Mouse (Mus musculus) forebrain, embryonic 15.5 days (tissue): ENCODE measurements at regions not wholly inside any gene's neighbourhood (a gene's known extent, or its start where the extent isn't known, plus 50 kb on each side); places are given as distances from the start of the nearest gene placed in this dataset.

Source experiments
- ATAC-seq: fragments of 200-750 bp; cut with Nextera tagmentation; replicated peaks from 2 replicates; pipeline ENCODE4 v1.8.0; 2017; ENCODE audit warnings: mild to moderate bottlenecking, moderate TSS enrichment, moderate library complexity
- H3K27ac ChIP-seq: fragments of 300-500 bp; sonication (generic); replicated peaks from 2 replicates; pipeline ENCODE4 v1.5.1; 2015; ENCODE audit warnings: mild to moderate bottlenecking, inconsistent platforms
- H3K27me3 ChIP-seq: fragments of 300-500 bp; sonication (generic); 2 replicates; pipeline ENCODE4 v1.6.1; 2015; ENCODE audit warnings: inconsistent platforms
- H3K36me3 ChIP-seq: fragments of 300-500 bp; sonication (generic); 2 replicates; pipeline ENCODE4 v1.6.1; 2015; ENCODE audit warnings: mild to moderate bottlenecking, inconsistent platforms
- H3K4me1 ChIP-seq: fragments of 300-500 bp; sonication (generic); 2 replicates; pipeline ENCODE4 v1.6.1; 2015; ENCODE audit warnings: inconsistent platforms
- H3K4me2 ChIP-seq: fragments of 300-500 bp; sonication (generic); replicated peaks from 2 replicates; pipeline ENCODE4 v1.6.1; 2015; ENCODE audit warnings: mild to moderate bottlenecking, inconsistent platforms
- H3K4me3 ChIP-seq: fragments of 300-500 bp; sonication (generic); 2 replicates; pipeline ENCODE4 v1.5.1; 2015; ENCODE audit warnings: mild to moderate bottlenecking, inconsistent platforms
- H3K9ac ChIP-seq: fragments of 300-500 bp; sonication (generic); replicated peaks from 2 replicates; pipeline ENCODE4 v1.6.1; 2015; ENCODE audit warnings: mild to moderate bottlenecking, inconsistent platforms
- H3K9me3 ChIP-seq: fragments of 300-500 bp; sonication (generic); 2 replicates; pipeline ENCODE4 v1.6.1; 2016; ENCODE audit warnings: inconsistent platforms
- WGBS: fragments of 180-500 bp; shearing (Covaris S2); methylation state at CpG from one replicate; pipeline ENCODE4 v1.1.7; 2015; ENCODE audit warnings: mixed read lengths; 5-methylcytosine and 5-hydroxymethylcytosine counted together

DNA sequence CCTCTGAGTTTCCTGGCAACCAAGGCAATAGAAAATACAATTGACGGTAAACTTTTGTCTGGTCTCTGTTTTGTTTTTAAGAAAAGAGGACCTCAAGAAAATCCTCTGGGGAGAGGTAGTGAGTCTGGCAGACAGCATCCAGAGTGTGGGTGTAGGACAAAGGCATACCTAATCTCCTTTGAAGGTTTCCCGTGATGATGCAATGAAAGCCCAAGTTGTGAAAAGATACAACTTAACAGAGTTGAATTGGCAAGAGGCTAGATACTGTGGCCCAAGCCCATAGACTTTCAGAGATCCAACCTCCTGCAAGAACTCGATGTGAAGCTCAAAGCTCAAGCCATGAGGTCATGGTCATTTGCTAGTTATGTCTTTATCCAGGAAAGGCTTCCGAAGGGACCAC, 526.4 kb upstream of the 3110018I06Rik start:
- no peak for ATAC-seq
- no peak overlapping the region for H3K27ac ChIP-seq
- H3K36me3 ChIP-seq: no peaks in the 10 kb centered on the region
- H3K27me3 ChIP-seq: no peaks in the 10 kb centered on the region
- no peak overlapping the region for H3K4me2 ChIP-seq
- no peaks in the 10 kb centered on the region for H3K9me3 ChIP-seq
- H3K4me1 ChIP-seq: peaks cover 1% of the 10 kb centered on the region
- H3K9ac ChIP-seq: no peak overlapping the region
- no peak overlapping the region for H3K4me3 ChIP-seq
- WGBS: 57% methylated on average over 4 of the region's 4 CpGs

DNA sequence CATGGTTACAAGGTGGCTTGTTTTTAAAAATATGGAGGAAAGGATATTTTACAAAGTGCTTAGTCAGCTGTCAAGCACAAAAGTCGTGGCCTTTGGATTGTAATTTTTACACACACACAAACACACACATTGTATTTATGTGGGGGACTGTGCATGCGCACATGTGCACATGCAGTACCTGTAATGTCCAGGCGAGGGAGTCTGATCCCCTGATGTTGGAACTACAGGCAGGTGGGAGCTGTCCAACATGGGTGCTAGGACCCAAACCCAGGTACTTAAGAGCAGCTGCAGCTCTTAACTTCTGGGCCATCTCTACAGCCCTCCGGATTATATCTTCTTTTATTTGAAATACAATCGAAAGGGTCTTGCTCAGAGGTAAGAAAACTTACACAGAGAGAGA, 524.7 kb upstream of the 3110018I06Rik start:
- no peak overlapping the region for H3K4me2 ChIP-seq
- H3K9me3 ChIP-seq: no peaks in the 10 kb centered on the region
- no peaks in the 10 kb centered on the region for H3K27me3 ChIP-seq
- no peaks in the 10 kb centered on the region for H3K4me1 ChIP-seq
- 69% methylated on average over 5 of the region's 5 CpGs for WGBS
- H3K27ac ChIP-seq: no peak overlapping the region
- no peak overlapping the region for H3K9ac ChIP-seq
- ATAC-seq: no peak
- H3K4me3 ChIP-seq: no peak overlapping the region
- H3K36me3 ChIP-seq: no peaks in the 10 kb centered on the region

DNA sequence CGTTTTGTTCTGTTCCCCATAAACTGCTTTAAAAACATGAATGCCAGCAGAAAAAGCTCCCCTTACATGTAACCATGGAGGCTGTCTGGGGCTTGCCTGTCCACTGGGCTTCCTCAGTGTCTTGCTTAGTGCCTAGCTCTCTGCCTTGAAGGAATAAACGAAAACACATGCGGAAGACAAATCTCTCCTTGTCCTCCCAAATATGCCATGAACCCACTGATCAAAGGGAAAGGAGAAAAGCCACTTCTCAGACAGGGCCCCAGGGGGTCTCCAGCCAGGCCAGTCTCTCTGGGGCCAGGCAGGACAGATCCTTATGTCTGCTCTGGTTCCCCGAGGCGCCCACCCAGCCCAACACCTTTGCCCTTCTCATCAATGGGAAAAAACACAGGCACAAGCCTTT, 518.6 kb upstream of the 3110018I06Rik start:
- no peak overlapping the region for H3K27ac ChIP-seq
- no peak for ATAC-seq
- 59% methylated on average over 5 of the region's 5 CpGs for WGBS

DNA sequence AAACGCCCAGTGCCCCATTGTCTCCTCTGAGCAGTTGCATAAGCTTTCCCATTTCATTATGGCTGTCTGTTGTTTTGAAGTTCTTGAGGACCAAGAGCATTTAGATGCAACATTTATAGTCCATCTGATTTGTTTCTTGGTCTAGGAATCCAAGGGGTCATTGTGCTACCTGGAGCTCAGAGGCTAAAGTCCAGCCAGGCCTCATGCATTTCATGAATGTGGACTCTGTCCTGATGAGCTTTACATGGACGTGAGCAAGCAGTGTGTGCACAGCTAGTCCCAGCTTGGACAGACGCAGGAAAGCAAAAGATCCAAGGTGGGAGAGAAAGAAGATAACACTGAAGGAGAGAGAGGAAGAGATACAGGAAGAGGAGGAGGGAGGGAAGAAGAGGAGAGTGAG, 496.0 kb upstream of the 3110018I06Rik start:
- Histone ChIP-seq H3K36me3 (no peaks in the 10 kb centered on the region), H3K27me3 (no peaks in the 10 kb centered on the region), H3K4me1 (no peaks in the 10 kb centered on the region), H3K27ac (no peak overlapping the region), H3K4me2 (no peak overlapping the region), H3K9ac (no peak overlapping the region), H3K9me3 (no peaks in the 10 kb centered on the region), H3K4me3 (no peak overlapping the region)
- ATAC-seq: no peak
- 76% methylated on average over 3 of the region's 3 CpGs for WGBS

More for the DNA sequence above, 518.6 kb upstream of the 3110018I06Rik start:
- Histone ChIP-seq H3K4me3 (no peak overlapping the region), H3K4me1 (no peaks in the 10 kb centered on the region), H3K27me3 (no peaks in the 10 kb centered on the region), H3K4me2 (no peak overlapping the region), H3K9me3 (no peaks in the 10 kb centered on the region), H3K36me3 (no peaks in the 10 kb centered on the region), H3K9ac (no peak overlapping the region)

DNA sequence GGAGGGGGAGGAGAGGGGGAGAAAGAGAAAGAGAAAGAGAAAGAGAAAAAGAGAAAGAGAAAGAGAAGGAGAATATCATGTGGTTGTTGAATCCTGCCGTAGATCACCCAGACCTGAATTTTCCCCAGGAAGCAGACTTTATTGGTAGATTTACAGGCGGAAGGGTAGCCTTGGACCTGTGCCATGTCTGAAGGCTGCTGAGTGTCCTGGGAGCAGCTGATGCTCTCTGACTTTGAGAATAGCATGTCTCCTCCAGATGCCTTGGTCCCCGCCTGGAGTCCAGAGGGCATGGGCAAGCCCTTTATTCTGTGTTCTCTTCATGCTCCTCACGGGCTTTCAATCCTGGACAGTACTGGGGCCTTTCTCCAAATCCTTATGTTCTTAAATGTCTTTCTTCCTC, 495.4 kb upstream of the 3110018I06Rik start:
- Histone ChIP-seq H3K27ac (no peak overlapping the region), H3K9me3 (no peaks in the 10 kb centered on the region), H3K4me2 (no peak overlapping the region), H3K36me3 (no peaks in the 10 kb centered on the region), H3K4me3 (no peak overlapping the region), H3K4me1 (no peaks in the 10 kb centered on the region), H3K9ac (no peak overlapping the region), H3K27me3 (no peaks in the 10 kb centered on the region)
- WGBS: 75% methylated on average over 4 of the region's 4 CpGs
- no peak for ATAC-seq

DNA sequence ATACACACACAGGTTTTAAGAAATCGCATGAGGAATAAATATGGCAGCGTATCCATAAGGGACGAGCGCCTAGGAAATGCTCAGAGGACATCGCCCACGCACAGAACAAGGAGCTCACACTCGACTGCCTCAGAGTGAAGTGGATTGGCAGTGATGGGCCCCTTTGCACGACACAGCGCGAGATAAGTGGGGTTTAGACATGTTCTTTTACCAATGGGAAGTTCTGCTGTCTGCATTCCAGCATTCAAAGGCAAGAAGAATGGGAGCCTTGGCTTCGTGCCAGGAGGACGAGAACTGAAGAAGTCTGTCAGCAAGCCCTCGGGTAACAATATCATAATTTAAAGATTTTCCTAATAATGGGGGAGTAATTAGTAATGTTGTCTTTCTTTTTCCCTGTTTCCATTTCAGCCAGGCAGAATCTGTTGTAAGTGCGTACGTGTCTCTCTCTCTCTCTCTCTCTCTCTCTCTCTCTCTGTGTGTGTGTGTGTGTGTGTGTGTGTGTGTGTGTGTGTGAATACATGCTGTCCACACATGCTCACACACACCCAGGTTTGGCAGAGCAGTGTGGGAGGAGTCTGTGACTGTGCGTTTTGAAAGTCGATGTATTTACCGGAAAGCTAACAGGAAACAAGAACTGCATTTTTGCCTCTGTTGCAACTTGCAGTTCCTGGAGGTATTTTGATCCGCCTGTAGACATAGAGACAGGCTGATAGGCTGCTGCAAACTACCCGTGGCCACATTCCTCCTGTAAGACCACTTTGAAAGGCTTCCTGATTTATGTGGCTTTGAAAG, 477.2 kb upstream of the 3110018I06Rik start:
- Histone ChIP-seq H3K4me2 (peak overlapping the region; percentile 1; the same call in 1 of the 2 replicates), H3K27me3 (no peaks in the 10 kb centered on the region), H3K36me3 (no peaks in the 10 kb centered on the region), H3K9me3 (no peaks in the 10 kb centered on the region), H3K27ac (peak overlapping the region; percentile 62), H3K9ac (no peak overlapping the region), H3K4me3 (no peak overlapping the region), H3K4me1 (peaks cover 14% of the 10 kb centered on the region)
- ATAC-seq: peak; percentile 60
- 37% methylated on average over 20 of the region's 20 CpGs for WGBS

DNA sequence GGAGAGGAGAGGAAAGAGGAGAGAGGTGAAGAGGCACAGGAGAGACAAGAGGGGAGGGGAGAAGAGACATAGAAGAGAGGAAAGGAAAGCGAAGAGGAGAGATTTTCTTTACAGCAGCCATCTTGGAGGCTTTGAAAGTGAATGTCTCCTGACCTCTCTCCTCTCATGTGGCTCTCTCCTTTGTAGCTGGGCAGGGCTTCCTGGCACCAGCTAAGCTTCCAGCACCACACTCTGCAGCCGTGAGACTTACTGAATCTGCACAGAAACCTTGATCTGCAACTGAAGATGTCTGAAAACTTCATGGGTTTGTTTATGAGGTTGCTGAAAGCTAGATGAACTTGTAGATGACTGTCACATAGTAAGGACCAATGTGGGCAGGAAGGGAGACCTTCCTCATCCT, 471.6 kb upstream of the 3110018I06Rik start:
- peaks cover 1% of the 10 kb centered on the region; the same call in 1 of the 2 replicates for H3K4me1 ChIP-seq
- no peak overlapping the region for H3K4me3 ChIP-seq
- H3K9me3 ChIP-seq: no peaks in the 10 kb centered on the region
- H3K27ac ChIP-seq: no peak overlapping the region
- no peaks in the 10 kb centered on the region for H3K27me3 ChIP-seq
- WGBS: 90% methylated on average over 2 of the region's 2 CpGs
- no peak overlapping the region for H3K4me2 ChIP-seq
- H3K9ac ChIP-seq: no peak overlapping the region
- ATAC-seq: no peak
- no peaks in the 10 kb centered on the region for H3K36me3 ChIP-seq

DNA sequence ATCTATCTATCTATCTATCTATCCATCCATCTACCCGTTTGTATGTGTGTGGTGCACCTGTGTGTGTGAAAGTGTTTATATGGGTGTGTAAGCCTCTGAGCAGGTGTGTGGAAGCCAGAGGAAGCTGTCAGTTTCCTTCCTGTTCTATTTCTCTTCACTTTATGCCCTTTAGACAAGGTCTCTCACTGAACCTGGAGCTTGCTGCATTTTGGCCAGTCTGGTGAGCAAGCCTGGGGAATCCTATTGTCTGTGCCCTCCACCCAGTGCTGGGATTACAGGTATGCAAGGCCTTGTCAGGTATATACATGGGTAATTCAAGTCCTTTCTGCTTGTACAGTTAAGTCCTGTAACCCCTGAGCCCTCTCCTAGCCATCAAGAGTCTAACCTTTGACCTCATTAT, 466.6 kb upstream of the 3110018I06Rik start:
- Histone ChIP-seq H3K36me3 (no peaks in the 10 kb centered on the region), H3K9ac (no peak overlapping the region), H3K4me1 (no peaks in the 10 kb centered on the region), H3K27ac (no peak overlapping the region), H3K27me3 (no peaks in the 10 kb centered on the region), H3K4me2 (no peak overlapping the region), H3K9me3 (no peaks in the 10 kb centered on the region), H3K4me3 (no peak overlapping the region)
- WGBS: 88% methylated on average over 1 of the region's 1 CpGs
- ATAC-seq: no peak

DNA sequence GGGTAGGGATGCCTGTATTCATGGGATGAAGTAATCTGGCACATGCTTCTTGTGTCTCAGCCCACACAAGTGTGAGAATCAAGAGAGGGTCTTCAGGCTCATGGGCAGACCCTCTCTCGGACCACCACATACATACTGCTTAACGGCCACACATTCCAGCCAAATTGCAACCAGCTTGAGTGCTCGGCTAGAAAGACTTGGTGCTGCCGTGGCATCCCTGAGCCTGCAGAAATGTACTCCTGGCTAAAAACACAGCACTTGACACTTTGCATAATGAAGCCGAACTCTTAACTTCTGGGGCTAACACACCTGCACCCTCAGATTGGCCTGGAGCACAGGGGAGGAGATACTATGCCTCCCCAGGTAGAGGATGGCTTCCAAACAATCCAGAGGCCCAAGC, 461.6 kb upstream of the 3110018I06Rik start:
- H3K4me3 ChIP-seq: no peak overlapping the region
- 84% methylated on average over 5 of the region's 5 CpGs for WGBS
- H3K36me3 ChIP-seq: no peaks in the 10 kb centered on the region
- H3K4me2 ChIP-seq: no peak overlapping the region
- 0 out of 2 replicates have a peak, but pooled peaks cover 4% of the 10 kb centered on the region for H3K4me1 ChIP-seq
- H3K27me3 ChIP-seq: no peaks in the 10 kb centered on the region
- H3K9me3 ChIP-seq: no peaks in the 10 kb centered on the region
- H3K27ac ChIP-seq: no peak overlapping the region
- no peak for ATAC-seq
- H3K9ac ChIP-seq: no peak overlapping the region

DNA sequence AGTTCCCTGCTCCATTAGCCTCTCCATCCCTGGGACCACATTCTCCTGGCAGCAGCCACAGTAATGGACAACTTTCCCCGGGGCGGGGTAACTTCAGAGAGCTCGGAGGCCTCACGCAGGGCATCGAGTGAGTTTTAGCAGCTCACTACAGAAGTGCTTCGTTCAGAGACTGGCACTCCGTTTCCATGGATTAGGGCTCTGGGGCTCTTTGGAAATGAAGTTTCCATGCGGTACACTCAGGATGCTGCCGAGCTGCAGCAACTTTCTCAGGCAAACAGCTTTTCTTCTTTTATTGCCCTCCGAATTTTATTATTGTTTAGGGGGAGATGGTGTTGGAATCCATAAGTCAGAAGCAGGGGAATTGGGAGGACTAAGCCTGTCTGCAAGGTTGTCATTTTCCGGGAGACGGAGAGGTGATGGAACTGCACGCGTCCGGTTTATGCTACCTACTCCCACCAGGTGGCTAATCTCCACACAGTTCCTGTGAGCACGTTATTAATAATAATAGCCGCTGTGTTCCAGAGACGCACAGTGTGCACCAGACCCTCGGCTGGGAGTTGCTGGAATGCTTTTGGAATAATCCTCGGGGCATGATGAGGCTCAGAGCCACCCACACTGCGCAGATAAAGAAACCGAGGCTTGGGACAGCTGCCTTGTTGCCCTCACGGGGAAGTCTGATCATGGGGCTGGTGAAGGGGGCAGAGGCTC, 460.4 kb upstream of the 3110018I06Rik start:
- H3K4me3 ChIP-seq: no peak overlapping the region
- no peaks in the 10 kb centered on the region for H3K9me3 ChIP-seq
- H3K4me2 ChIP-seq: peak overlapping the region; percentile 22
- 0 out of 2 replicates have a peak, but pooled peaks have one; percentile 26 for ATAC-seq
- no peaks in the 10 kb centered on the region for H3K36me3 ChIP-seq
- H3K27me3 ChIP-seq: no peaks in the 10 kb centered on the region
- 34% methylated on average over 23 of the region's 23 CpGs for WGBS
- no peak overlapping the region for H3K9ac ChIP-seq
- 0 out of 2 replicates have a peak, but pooled peaks cover 4% of the 10 kb centered on the region for H3K4me1 ChIP-seq
- no peak overlapping the region for H3K27ac ChIP-seq

DNA sequence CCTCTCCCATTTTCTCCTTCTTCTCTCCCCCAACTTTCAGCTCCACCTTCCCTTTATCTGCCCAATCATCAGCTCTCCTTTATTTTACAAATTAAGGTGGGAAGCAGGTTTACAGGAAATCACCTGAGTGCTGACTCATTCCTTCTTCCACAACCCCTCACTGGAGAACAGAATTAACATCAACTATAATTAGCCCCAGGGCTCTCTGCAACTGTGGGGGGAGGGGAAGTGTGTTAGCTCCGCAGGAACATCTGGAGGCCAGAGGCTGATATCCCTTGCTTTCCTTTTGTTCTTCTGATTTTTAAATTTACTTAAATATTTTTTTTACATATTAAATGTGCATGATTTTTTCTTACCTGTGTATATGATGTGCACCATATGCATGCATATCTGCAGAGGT, 459.4 kb upstream of the 3110018I06Rik start:
- Histone ChIP-seq H3K27ac (no peak overlapping the region), H3K9me3 (no peaks in the 10 kb centered on the region), H3K4me3 (no peak overlapping the region), H3K4me2 (no peak overlapping the region), H3K36me3 (no peaks in the 10 kb centered on the region), H3K4me1 (0 out of 2 replicates have a peak, but pooled peaks cover 4% of the 10 kb centered on the region), H3K9ac (no peak overlapping the region), H3K27me3 (no peaks in the 10 kb centered on the region)
- ATAC-seq: no peak
- WGBS: 55% methylated on average over 1 of the region's 1 CpGs

DNA sequence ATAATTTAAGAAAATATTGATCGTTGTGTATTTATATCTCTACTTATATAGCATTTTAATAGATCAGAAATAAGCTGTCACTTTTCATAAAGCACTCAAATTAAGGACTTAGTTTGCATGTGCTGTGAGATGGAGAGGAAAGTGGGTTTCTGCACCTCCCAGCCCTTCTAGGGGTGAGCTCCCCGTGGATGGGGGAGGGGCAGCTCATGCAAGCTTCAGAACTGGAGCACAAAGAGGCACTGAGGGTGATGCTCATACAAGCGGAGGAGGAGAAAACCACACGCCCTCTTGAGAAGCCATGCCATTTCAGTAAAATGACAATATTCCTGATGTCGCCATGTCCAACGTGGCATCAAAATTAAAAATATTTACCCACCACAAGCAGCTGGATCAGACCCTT, 452.1 kb upstream of the 3110018I06Rik start:
- no peaks in the 10 kb centered on the region for H3K27me3 ChIP-seq
- 74% methylated on average over 6 of the region's 6 CpGs for WGBS
- ATAC-seq: no peak
- no peak overlapping the region for H3K27ac ChIP-seq
- H3K4me2 ChIP-seq: no peak overlapping the region
- H3K4me1 ChIP-seq: no peaks in the 10 kb centered on the region
- no peak overlapping the region for H3K4me3 ChIP-seq
- H3K9me3 ChIP-seq: no peaks in the 10 kb centered on the region
- no peaks in the 10 kb centered on the region for H3K36me3 ChIP-seq
- no peak overlapping the region for H3K9ac ChIP-seq
